Mouse (Mus musculus) intestine, embryonic 14.5 days (tissue): ENCODE results near the gene Arhgef5. TPM values are rescaled to one million over a fixed set of nuclear protein-coding genes. Genes with fewer than 3 reads are reported as not detected.
"Not testable (repeated sequence)": the region's sequence is repeated elsewhere in the genome, so short reads cannot be mapped to it uniquely, and the experiment has no call there.

ENCODE experiments used
- ATAC-seq: fragments of 200-750 bp; cut with Nextera tagmentation; replicated peaks from 2 replicates; pipeline ENCODE4 v1.8.0; 2017; ENCODE audit warnings: low read depth, moderate number of reproducible peaks, moderate TSS enrichment, moderate library complexity; ENCODE audit not compliant: low FRiP score, low TSS enrichment
- DNase-seq: peaks from one replicate; pipeline ENCODE4 v3.0.0-alpha.2; 2018; ENCODE audit warnings: low spot score
- H3K27ac ChIP-seq: fragments of 300-500 bp; sonication (generic); 2 replicates; pipeline ENCODE4 v1.5.1; 2014; ENCODE audit warnings: low read depth, mild to moderate bottlenecking, control low read depth
- H3K27me3 ChIP-seq: fragments of 300-500 bp; sonication (generic); replicated peaks from 2 replicates; pipeline ENCODE4 v1.6.1; 2014; ENCODE audit warnings: low read length, control low read depth; ENCODE audit not compliant: control insufficient read depth, insufficient read depth
- H3K36me3 ChIP-seq: fragments of 300-500 bp; sonication (generic); 2 replicates; pipeline ENCODE4 v1.6.1; 2014; ENCODE audit warnings: low read length, control low read depth; ENCODE audit not compliant: control insufficient read depth, insufficient read depth
- H3K4me1 ChIP-seq: fragments of 300-500 bp; sonication (generic); replicated peaks from 2 replicates; pipeline ENCODE4 v1.6.1; 2014; ENCODE audit warnings: low read length, control low read depth, mixed read lengths; ENCODE audit not compliant: control insufficient read depth, insufficient read depth
- H3K4me2 ChIP-seq: fragments of 300-500 bp; sonication (generic); 2 replicates; pipeline ENCODE4 v1.6.1; 2014; ENCODE audit warnings: low read length
- H3K4me3 ChIP-seq: fragments of 300-500 bp; sonication (generic); 2 replicates; pipeline ENCODE4 v1.5.1; 2014; ENCODE audit warnings: low read depth, low read length, control low read depth, mixed read lengths
- H3K9ac ChIP-seq: fragments of 300-500 bp; sonication (generic); 2 replicates; pipeline ENCODE4 v1.6.1; 2014; ENCODE audit warnings: mild to moderate bottlenecking, low read length
- H3K9me3 ChIP-seq: fragments of 300-500 bp; sonication (generic); 2 replicates; pipeline ENCODE4 v1.6.1; 2016; ENCODE audit warnings: low read length, control low read depth; ENCODE audit not compliant: control insufficient read depth
- WGBS: fragments of 180-500 bp; shearing (Covaris S2); extraction: QIAGEN DNeasy Blood & Tissue Kit; methylation state at CpG from one replicate; pipeline ENCODE4 v1.1.7; 2014; 5-methylcytosine and 5-hydroxymethylcytosine counted together
- polyA plus RNA-seq: library from polyadenylated mRNA; unstranded; fragments of >200 nt; fragmentation: Nextera tagmentation; extraction: Ambion mirVana; gene quantifications from 2 replicates; pipeline ENCODE4 v1.2.1, GENCODE M21; 2014

Arhgef5 gene
- 17.3 and 20.3 TPM in 2 replicates for polyA plus RNA-seq

- peak within 1 kb of the TSS; percentile 84 for H3K9ac ChIP-seq
- peaks cover 3% of the 10 kb centered on the region; the same call in 1 of the 2 replicates for H3K4me1 ChIP-seq
- ATAC-seq (peak; percentile 92), DNase-seq (peak; percentile 87)
- peak within 1 kb of the TSS; percentile 68 for H3K4me3 ChIP-seq
- under 1% methylated on average over 43 of the region's 48 CpGs for WGBS
- no peaks in the 10 kb centered on the region for H3K9me3 ChIP-seq
- H3K27me3 ChIP-seq = no peaks in the 10 kb centered on the region
- H3K36me3 ChIP-seq = 0 out of 2 replicates have a peak, but pooled peaks cover 3% of the 10 kb centered on the region
- peak within 1 kb of the TSS; percentile 58 for H3K27ac ChIP-seq
- H3K4me2 ChIP-seq = peak within 1 kb of the TSS; percentile 82
Observed at GRCm38 (mm10) chr6:43265363-43266041, at the start of gene Arhgef5. Arhgef5 (plus strand) TSS chr6:43265582.

DNA sequence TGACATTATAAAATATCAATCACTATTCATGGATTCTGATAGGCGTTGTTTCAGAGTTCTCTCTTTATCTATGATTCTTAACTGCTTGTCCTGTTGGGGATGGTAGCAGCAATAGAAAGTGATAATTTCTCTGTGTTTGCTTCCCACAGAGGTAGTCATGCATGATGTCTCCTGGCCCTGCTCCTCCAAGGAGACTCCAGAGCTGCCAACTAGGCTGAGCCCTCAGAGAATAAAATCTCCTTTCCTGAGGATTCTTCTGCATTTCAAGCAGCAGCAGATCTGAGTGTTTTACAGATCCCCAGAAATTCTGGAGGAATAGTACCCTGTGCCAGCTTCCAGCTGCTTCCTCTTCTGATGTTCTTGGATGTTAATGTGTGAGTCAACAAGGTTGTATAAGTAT lies 34.1 kb upstream of the Arhgef5 start, which contains the start of gene Olfr47:
TSS of gene Olfr47 (plus strand) at position 275 of the 400 bp plus-strand sequence.
- not testable (repeated sequence) for H3K27ac ChIP-seq, DNase-seq, H3K4me2 ChIP-seq, H3K4me3 ChIP-seq, ATAC-seq, H3K27me3 ChIP-seq, H3K9me3 ChIP-seq, H3K9ac ChIP-seq, H3K4me1 ChIP-seq, H3K36me3 ChIP-seq
- WGBS = 80% methylated on average over 1 of the region's 1 CpGs

GRCm38 (mm10) chr6:43242061-43242460 lies 23.3 kb upstream of the Arhgef5 start:
- no peaks in the 10 kb centered on the region for H3K9me3 ChIP-seq
- DNase-seq = no peak
- H3K27me3 ChIP-seq = no peaks in the 10 kb centered on the region

GRCm38 (mm10) chr6:43247396-43247795 lies 18.0 kb upstream of the Arhgef5 start:
- ATAC-seq (no peak), DNase-seq (no peak)
- Histone ChIP-seq H3K4me2 (no peak overlapping the region), H3K27me3 (no peaks in the 10 kb centered on the region), H3K9ac (no peak overlapping the region), H3K4me3 (no peak overlapping the region), H3K36me3 (no peaks in the 10 kb centered on the region), H3K4me1 (no peaks in the 10 kb centered on the region), H3K9me3 (no peaks in the 10 kb centered on the region), H3K27ac (no peak overlapping the region)
- WGBS = 66% methylated on average over 3 of the region's 3 CpGs

More at GRCm38 (mm10) chr6:43242061-43242460, 23.3 kb upstream of the Arhgef5 start:
- 14% methylated on average over 4 of the region's 4 CpGs for WGBS
- Histone ChIP-seq H3K27ac (no peak overlapping the region), H3K4me3 (no peak overlapping the region), H3K36me3 (no peaks in the 10 kb centered on the region), H3K4me2 (no peak overlapping the region), H3K9ac (no peak overlapping the region), H3K4me1 (no peaks in the 10 kb centered on the region)
- ATAC-seq = no peak

- Histone ChIP-seq H3K9me3 (no peaks in the 10 kb centered on the region), H3K36me3 (no peaks in the 10 kb centered on the region), H3K27ac (no peak overlapping the region), H3K27me3 (no peaks in the 10 kb centered on the region), H3K4me1 (no peaks in the 10 kb centered on the region), H3K4me2 (no peak overlapping the region), H3K9ac (no peak overlapping the region), H3K4me3 (no peak overlapping the region)
- ATAC-seq (no peak), DNase-seq (no peak)
- WGBS = 62% methylated on average over 1 of the region's 1 CpGs
Observed at GRCm38 (mm10) chr6:43252994-43253393, 12.4 kb upstream of the Arhgef5 start.

DNA sequence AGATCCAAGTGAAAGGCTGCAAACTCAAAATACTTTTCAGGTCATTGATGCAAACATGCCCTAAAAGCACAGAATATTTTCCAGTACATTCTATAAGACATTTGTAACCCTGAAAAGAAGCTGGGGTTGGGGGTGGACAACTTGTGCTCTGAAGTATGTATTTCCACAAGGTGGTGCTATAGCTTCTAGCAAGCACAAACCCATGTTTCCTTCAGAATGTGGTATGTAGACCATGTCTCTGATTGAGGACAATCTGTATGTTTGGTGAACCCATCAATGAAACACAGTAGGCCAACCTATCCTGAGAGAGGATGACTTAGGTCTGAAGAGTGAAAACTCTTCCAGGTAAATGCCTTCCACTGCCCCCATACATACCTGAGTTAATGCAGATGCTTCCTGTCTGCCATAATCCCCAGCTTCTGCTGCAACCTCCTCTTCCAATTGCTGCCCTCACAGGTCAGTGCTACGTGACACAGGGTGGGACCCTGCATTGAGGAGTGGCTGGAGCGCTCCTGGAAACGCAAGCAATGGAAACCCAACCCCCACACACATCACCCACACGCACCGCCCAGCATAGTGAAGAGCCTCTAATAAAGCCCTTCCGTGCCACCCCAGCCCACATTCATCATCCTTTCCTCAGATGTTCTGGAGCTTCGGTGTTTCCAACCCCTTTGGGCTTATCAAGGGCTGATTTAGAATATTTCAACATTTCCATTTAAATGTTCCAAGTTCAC lies 11.0 kb upstream of the Arhgef5 start:
- Histone ChIP-seq H3K9me3 (no peaks in the 10 kb centered on the region), H3K4me1 (no peaks in the 10 kb centered on the region), H3K36me3 (no peaks in the 10 kb centered on the region), H3K27me3 (no peaks in the 10 kb centered on the region), H3K9ac (no peak overlapping the region), H3K27ac (no peak overlapping the region), H3K4me3 (no peak overlapping the region), H3K4me2 (no peak overlapping the region)
- WGBS = 56% methylated on average over 7 of the region's 7 CpGs
- DNase-seq = no peak
- ATAC-seq = no peak

- Histone ChIP-seq H3K4me2 (no peak overlapping the region), H3K4me3 (no peak overlapping the region), H3K27ac (no peak overlapping the region), H3K9me3 (no peaks in the 10 kb centered on the region), H3K4me1 (peaks cover 3% of the 10 kb centered on the region; the same call in 1 of the 2 replicates), H3K27me3 (no peaks in the 10 kb centered on the region), H3K9ac (no peak overlapping the region), H3K36me3 (0 out of 2 replicates have a peak, but pooled peaks cover 3% of the 10 kb centered on the region)
- ATAC-seq (no peak), DNase-seq (no peak)
- WGBS = 66% methylated on average over 2 of the region's 2 CpGs
Observed at GRCm38 (mm10) chr6:43260756-43261155, 4.6 kb upstream of the Arhgef5 start.

- WGBS = under 1% methylated on average over 8 of the region's 8 CpGs
- Histone ChIP-seq H3K9me3 (no peaks in the 10 kb centered on the region), H3K4me1 (peaks cover 3% of the 10 kb centered on the region; the same call in 1 of the 2 replicates), H3K27me3 (no peaks in the 10 kb centered on the region), H3K9ac (peak overlapping the region; percentile 84), H3K4me3 (peak overlapping the region; percentile 68), H3K36me3 (0 out of 2 replicates have a peak, but pooled peaks cover 3% of the 10 kb centered on the region), H3K4me2 (peak overlapping the region; percentile 82), H3K27ac (peak overlapping the region; percentile 58)
- peak; percentile 69 for ATAC-seq
- DNase-seq = peak; percentile 79
Observed at GRCm38 (mm10) chr6:43266356-43266755, 974 bp downstream of the Arhgef5 start.
